Mouse (Mus musculus): ENCODE measurements around the gene Rnf187. TPM values are rescaled to one million over a fixed set of nuclear protein-coding genes. Genes with fewer than 3 reads are reported as not detected.
A peak's percentile ranks its signal among the peaks of the same experiment; 100 is the strongest.

Rnf187 gene
- 354 and 381 TPM in 2 replicates for polyA plus RNA-seq (2014; fragmentation: Nextera tagmentation; extraction: Ambion mirVana)

DNA sequence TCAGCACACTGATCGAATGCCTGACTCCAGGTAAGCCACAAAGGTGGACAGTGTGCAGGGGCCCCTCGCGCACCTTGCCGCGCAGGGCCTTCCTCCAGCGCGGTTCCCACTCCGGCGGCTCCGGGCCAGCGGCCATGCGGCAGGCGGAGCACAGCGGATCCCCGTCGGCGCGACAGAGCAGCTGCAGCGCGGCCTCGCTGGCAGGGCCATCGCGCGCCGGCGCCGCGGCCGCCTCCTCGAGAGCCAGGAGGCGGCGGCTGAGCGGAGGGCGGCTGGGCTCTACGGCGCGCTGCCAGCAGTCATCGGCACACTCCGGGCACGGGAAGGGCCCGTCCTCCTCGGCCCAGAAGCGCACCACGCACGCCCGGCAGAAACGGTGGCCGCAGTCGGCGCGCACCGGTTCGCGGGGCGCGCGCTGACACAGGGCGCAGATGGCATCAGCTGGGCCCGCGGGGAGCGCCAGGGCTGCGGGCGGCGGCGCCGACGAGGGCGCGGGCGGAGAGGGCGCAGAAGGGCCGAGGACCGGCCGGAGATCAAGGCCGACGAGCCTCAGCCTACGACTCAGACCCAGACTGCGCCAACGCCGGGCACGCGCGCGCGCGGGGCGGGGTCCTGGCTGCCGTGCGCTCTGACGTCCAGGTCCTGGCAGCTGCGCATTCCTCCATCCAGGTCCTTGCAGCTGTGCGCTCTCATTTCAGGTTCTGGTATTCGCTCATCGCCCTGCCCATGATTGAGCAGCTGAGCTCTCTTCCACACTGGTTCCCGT, at the start of gene Rnf187:
TSS of gene Rnf187 (minus strand) at position 595 of the 766 bp plus-strand sequence.
- Histone ChIP-seq H3K36me3 (ENCODE audit: control insufficient read depth, insufficient read depth, low read length) (peaks cover 8% of the 10 kb centered on the region), H3K27me3 (ENCODE audit: control insufficient read depth, insufficient read depth, low read length) (no peaks in the 10 kb centered on the region), H3K27ac (ENCODE audit: low read depth, low read length) (peak within 1 kb of the TSS; percentile 84), H3K4me2 (peak within 1 kb of the TSS; percentile 98), H3K4me3 (ENCODE audit: low read depth, low read length) (peak within 1 kb of the TSS; percentile 90), H3K4me1 (ENCODE audit: control insufficient read depth, insufficient read depth, low read length) (peaks cover 14% of the 10 kb centered on the region), H3K9me3 (ENCODE audit: control insufficient read depth, low read length) (no peaks in the 10 kb centered on the region), H3K9ac (ENCODE audit: low read length) (peak within 1 kb of the TSS; percentile 97)
- ATAC-seq (ENCODE audit: low FRiP score): peak; percentile 96
- WGBS: under 1% methylated on average over 87 of the region's 95 CpGs
- DNase-seq (ENCODE audit: low spot score, missing footprints): peak; percentile 100

GRCm38 (mm10) chr11:58985299-58985917, 46.7 kb upstream of the Rnf187 start:
- no peaks in the 10 kb centered on the region for H3K4me1 ChIP-seq (ENCODE audit: control insufficient read depth, insufficient read depth, low read length)
- H3K4me3 ChIP-seq (ENCODE audit: low read depth, low read length): no peak overlapping the region
- no peak overlapping the region for H3K4me2 ChIP-seq
- DNase-seq (ENCODE audit: low spot score, missing footprints) (peak; percentile 74), ATAC-seq (ENCODE audit: low FRiP score) (no peak)
- no peaks in the 10 kb centered on the region for H3K9me3 ChIP-seq (ENCODE audit: control insufficient read depth, low read length)
- H3K27me3 ChIP-seq (ENCODE audit: control insufficient read depth, insufficient read depth, low read length): no peaks in the 10 kb centered on the region
- peaks cover 13% of the 10 kb centered on the region; the same call in 1 of the 2 replicates for H3K36me3 ChIP-seq (ENCODE audit: control insufficient read depth, insufficient read depth, low read length)
- H3K27ac ChIP-seq (ENCODE audit: low read depth, low read length): no peak overlapping the region
- WGBS: 94% methylated on average over 3 of the region's 3 CpGs
- no peak overlapping the region for H3K9ac ChIP-seq (ENCODE audit: low read length)

DNA sequence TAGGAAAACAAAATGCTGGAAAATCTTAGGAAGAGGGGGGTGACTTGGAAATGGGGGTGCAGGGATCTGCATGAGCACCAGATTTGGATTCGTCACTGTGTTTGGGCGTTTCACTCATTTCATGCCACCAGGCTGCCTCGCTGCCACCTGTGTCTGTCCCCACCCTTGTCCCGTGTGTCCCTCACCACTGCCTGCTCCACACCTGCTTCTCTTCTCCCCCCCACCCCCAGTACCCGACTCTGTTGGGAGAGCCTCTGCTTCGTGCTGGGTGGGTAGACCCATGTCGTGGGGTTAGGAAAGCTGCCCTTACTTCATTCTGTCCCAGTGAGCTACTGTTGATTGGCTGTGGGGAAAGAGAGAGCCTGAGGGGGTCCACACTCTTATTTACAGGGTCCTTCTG, 45.9 kb upstream of the Rnf187 start:
- no peak for ATAC-seq (ENCODE audit: low FRiP score)

GRCm38 (mm10) chr11:58983691-58984341, 45.1 kb upstream of the Rnf187 start:
- Histone ChIP-seq H3K36me3 (ENCODE audit: control insufficient read depth, insufficient read depth, low read length) (peaks cover 9% of the 10 kb centered on the region; the same call in 1 of the 2 replicates), H3K4me2 (no peak overlapping the region), H3K27me3 (ENCODE audit: control insufficient read depth, insufficient read depth, low read length) (no peaks in the 10 kb centered on the region), H3K4me1 (ENCODE audit: control insufficient read depth, insufficient read depth, low read length) (peaks cover 10% of the 10 kb centered on the region), H3K9me3 (ENCODE audit: control insufficient read depth, low read length) (no peaks in the 10 kb centered on the region), H3K27ac (ENCODE audit: low read depth, low read length) (no peak overlapping the region), H3K9ac (ENCODE audit: low read length) (no peak overlapping the region), H3K4me3 (ENCODE audit: low read depth, low read length) (no peak overlapping the region)
- ATAC-seq (ENCODE audit: low FRiP score) (no peak), DNase-seq (ENCODE audit: low spot score, missing footprints) (no peak)
- WGBS: 88% methylated on average over 6 of the region's 6 CpGs

More for the DNA sequence above, 45.9 kb upstream of the Rnf187 start:
- Histone ChIP-seq H3K27ac (ENCODE audit: low read depth, low read length) (no peak overlapping the region), H3K36me3 (ENCODE audit: control insufficient read depth, insufficient read depth, low read length) (peaks cover 13% of the 10 kb centered on the region; the same call in 1 of the 2 replicates), H3K9ac (ENCODE audit: low read length) (no peak overlapping the region), H3K4me1 (ENCODE audit: control insufficient read depth, insufficient read depth, low read length) (peaks cover 2% of the 10 kb centered on the region), H3K4me2 (no peak overlapping the region), H3K9me3 (ENCODE audit: control insufficient read depth, low read length) (no peaks in the 10 kb centered on the region), H3K4me3 (ENCODE audit: low read depth, low read length) (no peak overlapping the region), H3K27me3 (ENCODE audit: control insufficient read depth, insufficient read depth, low read length) (no peaks in the 10 kb centered on the region)
- no peak for DNase-seq (ENCODE audit: low spot score, missing footprints)
- 94% methylated on average over 7 of the region's 7 CpGs for WGBS

DNA sequence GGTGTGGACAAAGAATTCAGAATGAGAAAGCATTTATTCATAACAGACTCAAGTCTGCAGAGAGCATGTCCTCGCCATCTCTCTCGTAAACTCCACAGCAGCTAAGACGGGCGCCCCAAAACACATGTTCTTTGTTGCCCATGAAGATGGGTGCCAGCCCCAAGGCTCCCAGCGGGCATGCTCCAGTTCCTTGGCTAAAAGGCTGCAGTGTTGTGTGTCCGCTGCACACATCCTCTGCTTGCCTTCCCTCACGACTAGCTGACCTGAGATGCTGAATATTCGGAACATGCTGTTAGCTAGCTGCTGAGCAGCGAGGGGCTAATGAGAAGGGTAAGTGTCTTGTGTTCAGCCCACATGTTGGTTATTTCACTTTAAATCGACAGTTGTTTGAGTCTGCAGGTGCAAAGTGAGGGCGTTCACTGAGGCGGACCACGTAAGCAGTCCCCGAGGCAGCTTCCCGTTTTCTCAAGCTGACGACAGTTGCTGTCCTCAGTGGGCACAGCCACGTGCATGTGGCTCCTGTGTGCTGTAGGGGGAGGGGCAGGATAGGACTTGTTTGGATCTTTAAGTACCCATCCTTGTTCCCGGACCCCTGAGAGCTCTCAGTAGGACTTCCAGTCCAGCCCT, 43.9 kb upstream of the Rnf187 start:
- H3K9me3 ChIP-seq (ENCODE audit: control insufficient read depth, low read length): no peaks in the 10 kb centered on the region
- no peak overlapping the region for H3K4me2 ChIP-seq
- no peak overlapping the region for H3K9ac ChIP-seq (ENCODE audit: low read length)
- WGBS: 91% methylated on average over 18 of the region's 18 CpGs
- H3K27me3 ChIP-seq (ENCODE audit: control insufficient read depth, insufficient read depth, low read length): no peaks in the 10 kb centered on the region
- ATAC-seq (ENCODE audit: low FRiP score) (no peak), DNase-seq (ENCODE audit: low spot score, missing footprints) (no peak)
- H3K4me1 ChIP-seq (ENCODE audit: control insufficient read depth, insufficient read depth, low read length): peaks cover 14% of the 10 kb centered on the region
- no peak overlapping the region for H3K4me3 ChIP-seq (ENCODE audit: low read depth, low read length)
- no peak overlapping the region for H3K27ac ChIP-seq (ENCODE audit: low read depth, low read length)
- peaks cover 6% of the 10 kb centered on the region; the same call in 1 of the 2 replicates for H3K36me3 ChIP-seq (ENCODE audit: control insufficient read depth, insufficient read depth, low read length)

GRCm38 (mm10) chr11:58981541-58982447, 43.1 kb upstream of the Rnf187 start:
- H3K27ac ChIP-seq (ENCODE audit: low read depth, low read length): no peak overlapping the region
- no peaks in the 10 kb centered on the region for H3K27me3 ChIP-seq (ENCODE audit: control insufficient read depth, insufficient read depth, low read length)
- H3K36me3 ChIP-seq (ENCODE audit: control insufficient read depth, insufficient read depth, low read length): peaks cover 2% of the 10 kb centered on the region; the same call in 1 of the 2 replicates
- ATAC-seq (ENCODE audit: low FRiP score): no peak
- H3K9me3 ChIP-seq (ENCODE audit: control insufficient read depth, low read length): no peaks in the 10 kb centered on the region
- 52% methylated on average over 14 of the region's 14 CpGs for WGBS
- H3K4me2 ChIP-seq: no peak overlapping the region
- no peak for DNase-seq (ENCODE audit: low spot score, missing footprints)
- H3K4me1 ChIP-seq (ENCODE audit: control insufficient read depth, insufficient read depth, low read length): peaks cover 17% of the 10 kb centered on the region
- no peak overlapping the region for H3K9ac ChIP-seq (ENCODE audit: low read length)
- H3K4me3 ChIP-seq (ENCODE audit: low read depth, low read length): no peak overlapping the region

DNA sequence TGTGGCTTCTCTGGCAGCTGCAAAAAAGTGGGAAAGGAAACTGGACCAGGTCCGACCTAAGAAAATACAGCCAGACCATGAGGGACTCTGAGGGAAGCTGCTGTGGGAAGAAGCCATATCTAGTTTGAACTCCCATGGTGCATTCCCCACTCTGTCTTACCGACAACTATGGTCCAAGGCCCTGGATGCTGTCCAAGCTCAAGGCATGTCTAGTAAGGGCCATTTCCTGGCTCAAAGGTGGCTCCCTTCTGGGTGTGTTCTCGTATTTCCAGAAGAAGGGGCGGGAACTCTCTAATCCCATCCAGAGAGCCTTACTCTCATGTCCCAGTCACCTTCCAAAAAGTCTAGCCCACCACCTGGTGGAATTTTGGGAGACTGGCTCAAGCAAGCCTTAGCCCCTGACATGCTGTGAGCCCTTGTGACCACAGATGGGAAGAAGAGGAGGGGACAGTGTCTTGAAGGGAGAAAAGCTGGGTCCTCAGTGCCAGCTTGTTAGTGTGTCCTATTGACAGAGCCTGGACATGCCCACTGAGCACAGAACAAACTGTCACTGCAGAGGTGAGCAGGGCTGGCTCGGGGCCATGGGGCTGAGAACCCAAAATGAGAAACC, 41.8 kb upstream of the Rnf187 start:
- no peak for DNase-seq (ENCODE audit: low spot score, missing footprints)
- peaks cover 2% of the 10 kb centered on the region; the same call in 1 of the 2 replicates for H3K36me3 ChIP-seq (ENCODE audit: control insufficient read depth, insufficient read depth, low read length)
- no peak overlapping the region for H3K4me3 ChIP-seq (ENCODE audit: low read depth, low read length)
- no peaks in the 10 kb centered on the region for H3K27me3 ChIP-seq (ENCODE audit: control insufficient read depth, insufficient read depth, low read length)
- peaks cover 20% of the 10 kb centered on the region for H3K4me1 ChIP-seq (ENCODE audit: control insufficient read depth, insufficient read depth, low read length)
- no peak overlapping the region for H3K9ac ChIP-seq (ENCODE audit: low read length)
- H3K4me2 ChIP-seq: no peak overlapping the region
- no peaks in the 10 kb centered on the region for H3K9me3 ChIP-seq (ENCODE audit: control insufficient read depth, low read length)
- WGBS: 75% methylated on average over 5 of the region's 5 CpGs
- no peak overlapping the region for H3K27ac ChIP-seq (ENCODE audit: low read depth, low read length)
- no peak for ATAC-seq (ENCODE audit: low FRiP score)

GRCm38 (mm10) chr11:58979661-58980060, 40.9 kb upstream of the Rnf187 start:
- no peaks in the 10 kb centered on the region for H3K9me3 ChIP-seq (ENCODE audit: control insufficient read depth, low read length)
- H3K9ac ChIP-seq (ENCODE audit: low read length): peak overlapping the region; percentile 44; the same call in 1 of the 2 replicates
- peak overlapping the region; percentile 95 for H3K4me2 ChIP-seq
- peaks cover 22% of the 10 kb centered on the region for H3K4me1 ChIP-seq (ENCODE audit: control insufficient read depth, insufficient read depth, low read length)
- peaks cover 2% of the 10 kb centered on the region; the same call in 1 of the 2 replicates for H3K36me3 ChIP-seq (ENCODE audit: control insufficient read depth, insufficient read depth, low read length)
- peak overlapping the region; percentile 87; the same call in 1 of the 2 replicates for H3K4me3 ChIP-seq (ENCODE audit: low read depth, low read length)
- DNase-seq (ENCODE audit: low spot score, missing footprints) (no peak), ATAC-seq (ENCODE audit: low FRiP score) (no peak)
- WGBS: 84% methylated on average over 7 of the region's 7 CpGs
- H3K27ac ChIP-seq (ENCODE audit: low read depth, low read length): no peak overlapping the region
- H3K27me3 ChIP-seq (ENCODE audit: control insufficient read depth, insufficient read depth, low read length): no peaks in the 10 kb centered on the region
